Mouse (Mus musculus) urinary bladder, postnatal 4 days (tissue): ENCODE measurements around the gene Supt3.

Experiments
- DNase-seq, 2 experiments: peaks; one replicate each; pipeline ENCODE4 v3.0.0; 2021 to 2022; ENCODE audit warnings: low spot score in 2 of 2

Supt3 gene

DNA sequence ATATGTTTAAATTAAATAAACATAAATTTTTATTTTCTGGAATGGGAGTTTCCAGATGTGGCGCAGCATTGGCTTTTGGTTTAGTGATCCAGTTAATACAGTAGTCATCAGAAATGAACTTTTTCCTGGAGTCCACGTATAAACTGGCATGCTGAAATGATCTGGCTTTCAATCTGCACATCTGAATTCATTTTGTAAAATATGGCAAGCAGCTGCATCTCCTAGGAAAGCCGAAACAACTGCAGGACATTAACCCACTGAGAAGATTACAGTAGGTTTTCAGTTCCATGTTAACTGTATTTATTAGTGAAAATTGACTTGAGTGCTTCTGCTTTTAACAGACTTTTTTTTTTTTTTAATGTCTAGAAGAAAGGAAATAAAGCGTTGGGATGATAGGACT, 5.4 kb downstream of the Supt3 start:
- no peak for DNase-seq

DNA sequence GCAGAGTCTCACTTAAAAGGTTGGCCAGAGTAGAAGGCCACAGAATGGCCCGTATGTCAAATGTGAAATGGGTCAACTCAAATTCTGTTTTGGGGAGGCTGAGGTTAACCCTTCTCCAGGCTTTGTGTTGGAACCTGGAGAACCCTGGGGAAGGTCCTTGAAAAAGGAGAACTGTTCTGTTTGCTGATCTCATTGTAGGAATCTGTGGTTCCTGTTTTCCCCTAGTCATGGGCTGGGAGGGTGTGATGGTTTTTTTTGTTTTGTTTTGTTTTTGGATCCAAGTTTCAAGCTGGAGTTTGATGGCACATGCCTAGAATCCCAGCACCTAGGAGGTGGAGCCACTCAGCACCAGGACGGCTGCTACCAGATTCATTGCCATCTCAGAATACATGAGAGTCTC, 6.2 kb downstream of the Supt3 start:
- DNase-seq: no peak

DNA sequence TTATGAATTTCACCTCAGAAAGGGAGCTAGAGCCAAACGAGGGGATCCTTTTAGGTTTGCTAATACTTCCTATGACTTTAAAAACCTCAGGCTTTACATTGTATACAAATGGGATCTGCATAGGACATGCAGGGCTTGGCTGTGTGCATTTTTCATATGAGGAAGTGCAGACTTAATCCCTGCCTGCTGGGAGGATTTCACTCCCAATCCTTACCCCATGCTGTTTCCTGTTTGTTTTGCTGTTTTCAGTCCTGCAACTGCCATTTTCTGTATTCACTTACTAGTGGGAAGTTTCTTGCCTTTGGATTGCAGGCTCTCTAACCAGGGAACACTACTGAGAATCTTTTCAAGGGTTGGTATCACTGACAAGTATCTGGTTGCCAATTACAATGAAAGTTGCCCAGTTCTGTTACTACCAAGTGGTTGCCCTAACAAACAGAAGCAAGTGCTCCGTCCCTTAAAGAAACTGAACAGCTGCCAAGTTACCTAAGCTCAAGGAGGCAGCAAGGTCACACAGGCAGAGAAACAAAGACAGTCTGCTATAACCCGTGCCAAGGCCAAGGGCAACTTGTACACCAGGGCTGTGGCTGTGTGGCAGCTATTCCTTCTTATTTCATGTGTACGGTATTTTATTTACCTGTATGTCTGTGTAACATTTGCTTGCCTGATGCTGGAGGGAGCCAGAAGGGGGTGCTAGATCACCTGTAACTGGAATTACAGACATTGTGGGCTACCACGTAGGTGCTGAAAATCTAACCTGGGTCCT, 12.2 kb downstream of the Supt3 start:
- DNase-seq: no peak

DNA sequence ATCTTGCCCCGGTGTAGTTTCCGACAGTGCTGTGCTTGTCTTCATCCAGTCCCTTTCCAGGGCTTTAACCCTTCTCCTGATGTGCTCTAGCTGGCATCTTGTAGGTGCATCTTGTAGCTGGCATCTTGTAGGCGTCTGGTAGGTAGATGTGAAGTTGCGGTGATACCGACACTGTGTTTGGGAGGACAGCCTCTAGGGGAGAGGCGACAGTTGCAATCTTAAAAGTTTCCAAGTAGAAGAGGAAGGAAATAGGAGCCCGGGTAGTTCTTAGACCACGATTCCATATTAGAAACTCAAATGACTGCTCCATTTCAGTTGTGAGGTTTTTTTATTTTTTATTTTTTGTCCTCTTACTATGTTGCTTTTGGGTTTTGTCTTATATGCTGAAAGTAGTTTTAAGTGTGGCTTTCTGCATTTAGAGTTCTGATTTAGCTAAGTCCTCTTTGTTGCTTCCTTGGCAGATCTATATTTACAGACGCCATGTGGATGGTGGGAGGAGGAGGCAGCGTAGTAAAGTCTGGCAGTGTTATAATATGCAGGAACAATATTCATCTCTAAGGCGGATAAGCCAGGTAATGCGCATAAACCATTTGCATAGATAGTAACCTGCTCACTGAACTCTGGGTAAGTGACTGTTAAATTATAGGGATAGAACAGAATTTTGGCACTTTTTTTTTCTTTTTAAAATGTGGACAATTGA, 15.4 kb downstream of the Supt3 start:
- no peak for DNase-seq

DNA sequence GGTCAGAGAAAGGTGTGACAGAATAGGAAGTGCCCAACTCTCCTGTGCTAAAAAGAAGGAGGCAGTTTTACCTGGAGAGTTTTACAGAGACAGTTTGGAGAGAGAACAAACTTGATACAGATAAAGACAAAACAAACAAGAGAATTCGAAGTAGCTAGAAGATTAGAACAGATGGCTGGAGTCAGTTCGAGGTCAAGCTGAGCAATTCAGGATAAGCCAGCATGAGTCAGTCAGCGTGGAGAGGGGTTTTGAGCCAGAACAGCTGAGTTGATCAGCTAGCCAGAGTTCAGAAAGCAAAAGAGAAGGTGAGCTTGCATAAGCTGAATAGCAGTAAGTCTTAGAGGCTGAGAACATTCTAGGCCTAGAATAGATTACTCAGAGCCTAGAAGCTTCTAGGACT, 20.4 kb downstream of the Supt3 start:
- DNase-seq: no peak

DNA sequence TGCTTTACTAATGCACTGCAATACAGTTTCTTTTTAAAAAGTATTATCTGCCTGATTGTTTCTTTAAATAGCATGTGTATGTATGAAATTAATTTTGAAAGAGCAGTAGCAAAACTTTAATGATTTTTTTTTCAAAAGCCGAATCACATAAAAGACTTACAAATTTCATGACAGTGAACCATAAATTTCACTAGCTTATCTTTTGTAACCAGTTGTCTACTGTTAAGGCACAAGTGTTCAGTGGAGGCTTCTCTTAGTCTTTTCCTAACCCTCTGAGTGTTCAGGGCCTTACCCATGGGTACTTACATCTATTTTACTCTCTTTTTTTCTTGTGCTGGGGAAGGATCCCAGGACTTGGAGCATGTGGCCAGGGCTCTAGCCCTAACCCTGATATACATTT, 30.1 kb downstream of the Supt3 start:
- no peak for DNase-seq

DNA sequence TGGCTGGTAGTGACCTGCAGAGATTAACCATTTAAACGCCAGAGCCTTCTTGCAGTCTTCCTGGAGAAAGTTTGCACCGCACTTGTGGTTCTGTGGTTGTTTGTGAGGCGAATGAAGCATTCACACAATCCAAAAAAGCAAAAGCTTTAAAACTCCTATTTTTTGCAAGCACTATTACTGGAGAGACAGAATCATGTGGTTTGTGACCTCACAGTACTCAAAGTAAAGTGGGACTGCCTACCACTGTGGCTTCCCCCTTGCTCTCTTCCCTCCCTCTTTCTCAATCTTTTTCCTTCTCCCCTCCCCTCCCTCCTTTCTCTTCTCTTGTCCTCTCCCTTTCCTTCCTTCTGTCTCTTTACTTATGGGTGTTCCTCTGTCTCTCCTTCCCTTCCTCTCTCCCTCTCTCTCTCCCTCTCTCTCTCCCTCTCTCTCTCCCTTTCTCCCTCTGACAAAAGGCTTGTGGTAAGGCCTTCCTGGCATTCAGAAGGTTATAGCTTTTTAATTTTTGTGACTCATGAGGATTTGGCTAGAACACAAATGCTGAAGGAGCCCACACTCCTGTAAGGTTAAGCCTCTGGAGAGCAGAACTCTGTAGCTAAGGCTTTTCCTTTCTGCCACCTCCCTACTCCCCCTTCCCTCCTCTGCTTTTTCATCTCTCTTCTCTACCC, 37.7 kb downstream of the Supt3 start, which contains the start of gene Runx2:
Gene Runx2 (minus strand): TSS at position 290 of the 668 bp plus-strand sequence.
- no peak for DNase-seq

DNA sequence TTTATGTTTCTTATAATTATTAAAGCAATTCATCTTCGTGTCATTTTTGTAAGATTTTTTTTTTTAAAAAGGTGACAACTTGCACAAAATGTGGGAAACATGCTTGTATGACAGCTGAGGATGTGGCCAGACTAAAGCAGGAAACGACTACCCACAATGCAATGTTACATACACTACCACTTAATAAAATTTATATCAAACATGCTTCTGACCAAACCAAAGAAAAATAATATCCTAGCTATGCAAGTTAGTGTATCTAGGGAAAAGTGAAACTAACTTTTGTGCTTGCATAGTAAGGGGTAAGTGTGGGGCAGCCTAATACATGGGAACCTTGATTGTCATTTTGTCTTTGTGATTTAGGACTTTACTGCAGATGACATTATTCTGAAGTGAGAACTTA, 41.9 kb downstream of the Supt3 start:
- DNase-seq: no peak

DNA sequence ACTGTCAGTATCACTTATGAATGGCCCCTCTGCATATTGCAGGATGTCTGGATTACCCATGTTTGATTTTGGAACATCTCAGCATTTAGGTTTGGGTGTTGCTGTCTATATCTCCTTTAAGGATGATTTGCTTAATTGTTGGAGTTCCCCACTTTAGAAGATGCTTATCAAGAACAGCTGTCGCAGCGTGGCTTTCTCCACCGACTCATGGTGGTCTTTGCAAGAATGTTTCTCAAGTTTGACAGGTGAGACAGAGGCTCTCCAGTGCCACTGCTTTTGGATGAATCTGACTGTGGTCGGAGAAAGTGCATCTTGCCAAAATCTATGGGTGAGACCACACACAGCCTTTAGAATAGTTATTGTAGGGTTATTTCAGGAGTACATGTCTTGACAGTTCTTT, 42.9 kb downstream of the Supt3 start:
- no peak for DNase-seq

DNA sequence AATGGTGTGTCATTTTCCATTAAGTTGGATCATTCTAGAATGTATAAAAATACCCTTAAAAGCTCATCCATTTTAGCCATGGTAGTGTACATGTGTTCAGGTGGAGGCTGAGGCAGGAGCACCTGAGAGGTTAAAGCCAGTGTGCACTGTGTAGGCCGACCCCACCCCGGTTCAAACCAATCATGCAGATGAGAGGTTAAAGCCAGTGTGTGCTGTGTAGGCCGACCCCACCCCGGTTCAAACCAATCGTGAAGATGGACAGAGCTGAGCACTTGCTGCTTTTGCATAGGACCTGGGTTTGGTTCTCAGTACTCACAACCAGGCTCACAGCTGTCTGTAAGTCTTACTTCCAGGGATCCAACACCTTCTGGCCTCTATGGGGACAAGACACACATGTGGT, 45.0 kb downstream of the Supt3 start:
- no peak for DNase-seq

DNA sequence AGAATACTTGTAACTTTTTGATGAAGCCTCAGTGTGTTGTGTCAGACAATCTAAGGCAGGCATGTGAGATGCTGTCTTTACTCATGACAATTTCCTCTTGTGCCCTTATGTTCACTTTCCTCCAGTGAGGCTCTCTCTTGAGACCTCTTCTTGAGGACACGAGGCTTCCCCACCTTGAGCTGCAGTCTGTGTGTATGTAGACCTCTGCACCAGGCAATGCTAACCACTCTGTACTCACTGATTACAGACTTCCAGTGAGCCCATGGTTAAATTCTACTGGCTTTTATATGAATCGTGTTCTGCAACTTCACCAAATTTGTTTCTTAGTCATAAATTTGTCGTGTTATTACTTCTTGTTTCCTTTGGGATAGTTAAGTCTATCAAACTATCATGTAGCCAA, 50.2 kb downstream of the Supt3 start:
- DNase-seq: no peak

DNA sequence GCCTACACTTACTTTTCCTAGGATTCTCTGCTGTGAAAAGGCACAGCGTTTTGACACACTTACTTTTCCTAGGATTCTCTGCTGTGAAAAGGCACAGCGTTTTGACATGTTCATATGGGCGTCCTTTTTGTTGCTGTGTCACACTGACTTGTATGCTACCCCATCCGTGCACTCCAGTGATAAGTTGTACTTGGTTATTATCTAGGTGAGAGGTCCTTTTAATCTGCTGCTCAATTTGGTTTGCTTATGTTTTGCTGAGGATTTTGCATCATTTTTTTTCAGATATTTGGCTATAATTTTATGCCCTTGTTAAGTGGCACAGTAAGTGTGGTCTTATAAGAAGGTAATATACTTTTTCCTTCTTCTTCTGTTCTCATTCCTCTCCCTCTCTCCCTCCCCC, 51.0 kb downstream of the Supt3 start:
- no peak for DNase-seq

DNA sequence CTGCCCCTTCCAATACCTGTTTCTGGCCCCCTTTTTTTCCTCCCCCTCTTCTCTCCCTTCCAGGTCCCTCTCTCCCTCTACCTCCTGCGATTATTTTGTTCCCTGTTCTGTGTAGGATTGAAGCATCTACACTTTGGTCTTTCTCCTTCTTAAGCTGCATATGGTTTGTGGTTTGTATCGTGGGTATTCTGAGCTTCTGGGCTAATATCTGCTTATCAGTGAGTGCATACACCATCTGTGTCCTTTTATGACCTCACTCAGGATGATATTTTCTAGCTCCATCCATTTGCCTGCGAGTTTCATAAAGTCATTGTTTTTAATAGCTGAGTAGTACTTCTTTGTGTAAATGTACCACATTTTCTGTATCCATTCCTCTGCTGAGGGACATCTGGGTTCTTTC, 52.6 kb downstream of the Supt3 start:
- no peak for DNase-seq

DNA sequence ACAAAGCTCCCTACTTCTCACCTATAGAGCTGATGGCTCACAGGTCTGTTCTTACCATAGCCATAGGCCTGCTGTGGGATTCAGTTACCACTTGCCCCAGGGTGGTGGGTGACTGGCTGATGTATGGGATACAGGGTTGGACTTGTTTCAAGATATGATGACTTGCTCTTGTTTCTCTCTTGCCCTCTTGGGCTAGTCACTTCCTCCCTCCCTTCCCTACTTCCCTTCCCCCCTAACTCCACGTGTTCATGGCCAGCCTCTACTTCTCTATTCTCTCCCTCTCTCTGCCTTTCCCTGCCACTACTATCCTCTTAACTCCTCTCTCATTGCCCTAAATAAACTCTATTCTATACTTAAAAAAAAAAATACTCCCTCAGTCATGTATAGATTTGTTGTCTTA, 54.2 kb downstream of the Supt3 start:
- no peak for DNase-seq

DNA sequence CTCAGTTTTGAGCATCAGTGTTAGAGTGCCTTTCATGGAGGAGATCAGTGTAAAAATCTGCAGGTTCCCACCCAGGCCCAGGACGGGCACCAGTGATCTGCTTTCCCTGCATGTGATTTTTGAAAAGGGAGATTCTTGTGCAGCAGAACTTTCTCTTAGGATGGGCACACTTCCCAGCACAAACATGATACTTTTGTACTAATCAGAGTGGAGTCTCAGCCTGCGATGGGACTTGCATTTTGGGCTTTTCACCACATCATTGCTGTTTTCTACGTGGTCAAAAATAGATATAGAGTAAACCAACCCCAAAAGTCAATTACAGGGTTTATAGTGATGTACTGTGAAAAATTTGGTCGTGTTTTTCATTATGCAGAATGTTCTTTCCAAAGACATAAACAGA, 65.2 kb downstream of the Supt3 start:
- no peak for DNase-seq

DNA sequence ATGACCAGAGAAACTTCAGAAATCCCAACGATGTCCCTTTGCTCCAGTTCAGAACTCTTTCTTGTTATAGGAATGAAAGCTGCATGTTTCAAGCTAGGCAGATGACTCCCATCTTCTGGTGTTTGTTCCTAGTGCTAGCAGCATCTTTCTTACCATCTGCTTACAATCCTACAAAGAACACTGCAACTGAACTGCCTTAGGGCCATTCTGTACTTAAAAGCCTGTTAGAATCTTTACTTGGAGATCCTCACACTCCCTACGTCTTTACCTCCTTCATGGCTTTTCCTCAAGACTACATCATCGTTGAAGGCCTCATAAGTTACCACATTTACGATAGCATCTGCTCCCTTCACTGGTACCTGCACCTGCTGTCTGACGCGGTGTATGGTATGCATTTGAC, 86.2 kb downstream of the Supt3 start:
- no peak for DNase-seq

DNA sequence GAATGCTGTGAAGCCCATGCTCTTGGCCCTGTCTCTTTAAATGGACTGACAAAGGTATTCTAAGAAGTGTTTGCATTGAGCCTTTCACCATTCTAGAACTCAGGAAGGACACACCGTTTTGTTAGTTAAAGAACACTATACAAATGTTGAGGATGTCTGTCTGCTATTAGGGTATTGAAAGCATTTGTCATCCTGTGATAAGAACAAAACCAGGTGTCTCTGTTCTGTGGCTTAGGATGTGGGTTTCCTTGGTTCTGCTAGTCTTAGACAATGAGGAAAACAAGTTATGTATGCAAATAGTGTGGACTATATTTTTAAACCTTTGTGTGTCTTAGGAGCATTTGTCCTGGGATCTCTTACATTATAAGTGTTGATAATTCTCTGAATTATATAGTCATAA, 116.6 kb downstream of the Supt3 start:
- DNase-seq: no peak

DNA sequence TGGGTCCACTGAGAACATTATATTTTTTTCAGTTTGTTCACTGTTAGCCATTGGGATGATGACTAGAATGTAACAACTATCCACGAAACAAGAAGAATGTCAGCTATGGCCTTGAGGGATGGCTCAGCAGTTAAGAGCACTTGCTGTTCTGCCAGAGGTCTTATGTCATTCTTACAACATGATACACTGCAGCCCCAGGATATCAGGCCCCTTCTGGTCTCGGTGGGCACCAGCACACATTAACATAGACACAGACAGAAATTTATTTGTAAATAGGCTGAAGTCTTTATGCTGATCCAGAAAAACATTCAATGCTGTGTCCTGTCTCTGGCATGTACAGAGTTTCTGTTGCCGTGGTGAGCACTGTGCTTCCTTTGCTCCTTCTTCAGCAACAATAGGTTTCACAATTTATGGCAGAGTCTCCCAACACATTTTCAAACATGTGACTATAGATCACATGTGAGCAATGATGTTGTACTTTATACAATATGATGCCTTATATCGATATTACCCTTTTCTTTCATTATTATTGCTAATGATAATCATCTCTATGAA, 166.7 kb downstream of the Supt3 start:
- DNase-seq: no peak

DNA sequence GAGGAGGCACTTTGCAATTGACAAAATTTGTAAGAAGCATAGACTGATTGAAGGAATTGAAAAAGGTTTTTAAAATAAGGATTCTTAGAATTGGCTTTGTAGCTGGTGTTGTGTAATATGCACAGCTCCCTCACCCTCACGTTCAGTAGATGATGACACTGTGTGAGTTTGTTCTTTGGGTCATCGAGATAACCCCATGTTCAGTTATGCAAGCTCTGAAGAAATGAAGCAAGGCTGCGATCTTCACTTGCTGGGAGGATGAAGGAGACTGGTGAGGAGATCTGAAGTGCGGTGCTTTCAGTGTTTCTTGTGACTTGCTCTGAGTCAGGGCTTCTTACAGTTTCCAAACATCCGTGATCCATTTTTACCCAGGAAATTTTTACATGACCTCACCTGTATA, 168.4 kb downstream of the Supt3 start:
- DNase-seq: no peak

DNA sequence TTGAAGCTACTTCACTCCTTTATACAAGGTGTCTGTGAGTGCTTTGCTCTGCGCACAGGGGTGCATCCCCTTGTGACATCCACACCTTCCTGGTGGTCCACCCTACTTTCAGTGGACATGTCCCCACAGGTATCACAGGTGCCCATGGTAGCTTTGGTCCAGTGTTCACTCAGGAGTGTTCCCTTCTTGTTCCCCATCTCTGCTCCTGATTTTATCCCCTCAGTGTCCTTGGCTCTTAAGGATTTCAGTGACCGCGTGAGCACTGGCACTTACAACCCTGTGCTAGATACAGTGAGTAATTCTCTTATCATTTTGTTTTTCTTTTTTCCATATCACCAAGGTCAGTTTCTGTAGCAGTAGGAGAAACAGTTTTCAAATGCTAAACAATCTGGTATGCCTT, 171.4 kb downstream of the Supt3 start:
- DNase-seq: no peak

DNA sequence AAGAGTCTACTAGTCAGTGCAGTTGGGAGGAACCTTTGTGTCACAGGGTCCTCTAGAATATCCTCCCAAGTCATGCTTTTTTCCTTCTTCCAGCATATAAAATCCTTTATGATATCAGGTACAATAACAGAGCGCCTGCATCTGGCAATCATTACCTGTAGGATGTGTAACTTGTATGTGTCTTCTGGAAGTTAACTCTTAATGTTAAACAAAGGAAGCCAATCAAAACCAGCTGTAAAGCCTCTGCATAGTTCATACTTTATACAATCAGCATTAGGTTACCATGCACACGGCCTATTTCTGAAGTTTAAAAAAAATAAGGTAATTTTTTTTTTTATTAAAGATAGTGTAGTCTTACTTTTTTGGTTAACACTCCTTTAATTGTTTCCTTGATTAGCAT, 179.7 kb downstream of the Supt3 start:
- DNase-seq: no peak

DNA sequence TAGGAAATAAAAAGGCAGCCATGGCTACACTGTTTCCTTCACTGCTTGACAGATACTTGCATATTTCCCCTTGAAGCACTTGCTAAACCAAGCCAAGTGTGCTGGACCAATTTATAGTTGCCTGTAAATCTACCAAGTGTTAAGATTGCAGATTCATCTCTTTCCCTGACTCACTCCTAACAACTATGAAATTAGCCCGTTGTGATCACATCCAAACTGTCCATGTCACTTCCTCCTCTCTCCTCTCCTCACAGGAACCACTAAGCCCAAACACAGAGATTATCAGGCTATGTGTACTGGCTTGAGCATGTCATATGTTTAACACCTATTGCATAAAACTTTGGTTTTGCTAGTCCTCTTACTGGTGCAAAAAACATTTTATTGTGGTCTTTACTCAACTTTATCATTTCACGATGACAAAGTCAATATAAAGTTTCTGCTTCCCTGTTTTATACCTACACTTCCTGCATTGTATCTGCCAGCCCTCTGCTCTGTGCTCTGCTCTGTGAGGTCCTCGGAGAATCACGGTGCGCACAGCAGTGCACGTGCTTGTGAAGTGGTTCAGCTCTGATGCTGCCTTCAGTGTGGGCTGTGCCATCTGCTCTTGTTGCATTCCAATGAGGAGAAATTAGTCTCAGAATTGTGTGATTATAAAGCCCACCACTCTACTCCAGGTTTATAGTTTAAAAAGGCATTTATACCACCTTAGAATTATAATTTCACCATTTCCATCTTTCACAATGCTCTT, 186.3 kb downstream of the Supt3 start:
- no peak for DNase-seq
